Mouse (Mus musculus): ENCODE results near the gene Cnp. TPM values are rescaled to one million over a fixed set of nuclear protein-coding genes. Genes with fewer than 3 reads are reported as not detected.

Cnp gene
- polyA plus RNA-seq, 1 experiment from 2014 or later, result 26.5 TPM

DNA sequence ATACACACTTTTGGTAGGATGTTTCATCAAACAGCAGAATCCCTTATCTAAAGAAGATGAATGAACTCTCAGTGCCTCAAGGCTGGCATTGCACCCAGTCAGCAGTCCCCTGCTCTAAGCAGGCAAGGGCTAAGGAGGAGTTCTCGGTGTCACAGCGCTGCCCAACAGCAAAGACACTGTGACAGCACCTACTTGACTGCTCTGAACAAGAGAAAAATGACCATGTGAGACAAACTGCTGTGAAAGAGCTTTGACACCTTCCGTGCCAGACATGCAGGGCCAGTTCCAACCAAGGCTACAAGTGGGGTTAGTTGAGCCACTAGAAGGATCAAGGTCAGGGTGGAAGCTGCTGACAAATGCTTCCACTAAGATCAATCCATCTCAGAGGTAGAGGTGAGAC lies 10.4 kb downstream of the Cnp start:
- 91% methylated on average over 3 of the region's 3 CpGs for WGBS (ENCODE audit: missing documents)
- H3K4me3 ChIP-seq (ENCODE audit: inconsistent target), result no peak overlapping the region
- H3K79me2 ChIP-seq (ENCODE audit: inconsistent target), result peaks cover 22% of the 10 kb centered on the region; the same call in 1 of the 2 replicates
- peaks cover 60% of the 10 kb centered on the region for H3K36me3 ChIP-seq (ENCODE audit: inconsistent target)
- H3K27ac ChIP-seq, result no peak overlapping the region

DNA sequence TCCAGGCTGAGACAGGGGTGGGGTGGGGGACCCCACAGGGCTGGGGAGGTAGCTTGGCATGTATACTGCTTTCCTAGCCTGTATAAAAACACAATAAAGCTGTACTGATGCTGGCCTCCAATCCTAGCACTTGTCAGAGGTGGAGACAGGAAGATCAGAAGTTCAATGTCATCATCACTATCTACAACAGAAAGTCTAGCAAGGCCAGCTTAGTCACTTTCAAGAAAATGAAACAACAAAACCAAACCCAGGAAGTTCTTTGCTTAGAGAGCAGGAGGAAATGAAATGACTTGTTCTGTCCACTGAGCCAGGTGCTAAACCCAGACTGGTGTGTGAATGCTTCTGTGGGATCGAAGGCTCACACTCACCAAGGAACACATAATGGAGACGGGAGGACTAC lies 13.8 kb downstream of the Cnp start:
- H3K79me2 ChIP-seq (ENCODE audit: inconsistent target), result peaks cover 11% of the 10 kb centered on the region; the same call in 1 of the 2 replicates
- WGBS (ENCODE audit: missing documents), result 91% methylated on average over 2 of the region's 2 CpGs
- H3K27ac ChIP-seq, result peak overlapping the region; percentile 32; the same call in 1 of the 2 replicates
- no peak overlapping the region for H3K4me3 ChIP-seq (ENCODE audit: inconsistent target)
- H3K36me3 ChIP-seq (ENCODE audit: inconsistent target), result peaks cover 74% of the 10 kb centered on the region

GRCm38 (mm10) chr11:100592346-100593046 lies 17.8 kb downstream of the Cnp start:
- Histone ChIP-seq H3K4me3 (ENCODE audit: inconsistent target) (no peak overlapping the region), H3K27ac (no peak overlapping the region), H3K79me2 (ENCODE audit: inconsistent target) (peaks cover 32% of the 10 kb centered on the region; the same call in 1 of the 2 replicates), H3K36me3 (ENCODE audit: inconsistent target) (peaks cover 85% of the 10 kb centered on the region)
- 95% methylated on average over 11 of the region's 11 CpGs for WGBS (ENCODE audit: missing documents)

- H3K36me3 ChIP-seq (ENCODE audit: inconsistent target), result peaks cover 97% of the 10 kb centered on the region
- WGBS (ENCODE audit: missing documents), result 98% methylated on average over 7 of the region's 7 CpGs
Measured at GRCm38 (mm10) chr11:100594608-100595007, 19.9 kb downstream of the Cnp start.

DNA sequence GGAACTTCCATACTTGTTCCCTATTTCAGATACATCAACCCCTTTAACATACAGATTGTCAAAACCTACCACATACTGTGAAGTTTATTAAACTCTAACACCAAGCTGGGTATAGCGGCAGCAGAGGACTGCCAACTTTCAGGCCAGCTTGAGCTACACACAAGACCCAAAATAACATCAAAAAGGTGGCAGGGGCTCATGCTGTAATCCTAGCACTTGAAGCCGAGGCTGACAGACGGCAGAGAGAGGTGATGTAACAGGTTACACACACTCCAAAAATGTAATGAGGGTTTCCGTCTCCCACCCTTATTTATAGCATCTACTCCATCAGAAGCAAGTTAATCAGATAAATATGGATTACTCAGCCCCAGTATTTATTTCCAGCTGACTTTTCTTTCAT lies 20.8 kb downstream of the Cnp start:
- 91% methylated on average over 4 of the region's 4 CpGs for WGBS (ENCODE audit: missing documents)
- H3K36me3 ChIP-seq (ENCODE audit: inconsistent target), result peaks cover 99% of the 10 kb centered on the region
- no peak overlapping the region for H3K4me3 ChIP-seq (ENCODE audit: inconsistent target)
- no peak overlapping the region for H3K27ac ChIP-seq
- H3K79me2 ChIP-seq (ENCODE audit: inconsistent target), result peaks cover 57% of the 10 kb centered on the region; the same call in 1 of the 2 replicates

More at GRCm38 (mm10) chr11:100594608-100595007, 19.9 kb downstream of the Cnp start:
- Histone ChIP-seq H3K27ac (no peak overlapping the region), H3K4me3 (ENCODE audit: inconsistent target) (no peak overlapping the region), H3K79me2 (ENCODE audit: inconsistent target) (peaks cover 47% of the 10 kb centered on the region; the same call in 1 of the 2 replicates)

- Histone ChIP-seq H3K36me3 (ENCODE audit: inconsistent target) (peaks cover 88% of the 10 kb centered on the region), H3K4me3 (ENCODE audit: inconsistent target) (no peak overlapping the region), H3K27ac (no peak overlapping the region), H3K79me2 (ENCODE audit: inconsistent target) (peaks cover 82% of the 10 kb centered on the region)
- 97% methylated on average over 4 of the region's 4 CpGs for WGBS (ENCODE audit: missing documents)
Measured at GRCm38 (mm10) chr11:100598074-100598473, 23.4 kb downstream of the Cnp start.

GRCm38 (mm10) chr11:100601372-100601771 lies 26.7 kb downstream of the Cnp start:
- Histone ChIP-seq H3K36me3 (ENCODE audit: inconsistent target) (peaks cover 56% of the 10 kb centered on the region), H3K4me3 (ENCODE audit: inconsistent target) (no peak overlapping the region), H3K27ac (no peak overlapping the region), H3K79me2 (ENCODE audit: inconsistent target) (peaks cover 96% of the 10 kb centered on the region)
- WGBS (ENCODE audit: missing documents), result 89% methylated on average over 3 of the region's 3 CpGs

DNA sequence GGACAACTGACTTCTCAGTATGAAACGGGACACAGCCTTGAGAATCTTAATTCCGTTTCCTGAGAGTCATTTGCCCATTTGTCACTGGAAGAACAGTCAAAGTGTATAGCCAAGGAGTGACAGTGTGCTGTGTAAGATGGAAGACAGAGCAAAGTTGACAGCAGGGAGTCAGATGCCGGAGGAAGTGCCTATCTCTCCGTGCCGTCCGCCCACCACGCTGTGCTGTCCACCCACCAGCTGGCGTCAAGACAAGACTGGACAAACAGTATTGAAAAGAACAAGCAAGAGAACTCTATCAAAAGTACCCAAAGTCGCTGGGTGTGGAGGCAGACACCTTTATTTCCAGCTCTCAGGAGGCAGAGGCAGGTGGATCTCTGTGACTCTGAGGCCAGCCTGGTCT lies 28.5 kb downstream of the Cnp start:
- WGBS (ENCODE audit: missing documents), result 97% methylated on average over 8 of the region's 9 CpGs

GRCm38 (mm10) chr11:100603813-100604212 lies 29.1 kb downstream of the Cnp start:
- H3K36me3 ChIP-seq (ENCODE audit: inconsistent target), result peaks cover 32% of the 10 kb centered on the region
- no peak overlapping the region for H3K4me3 ChIP-seq (ENCODE audit: inconsistent target)
- H3K27ac ChIP-seq, result no peak overlapping the region
- 88% methylated on average over 8 of the region's 8 CpGs for WGBS (ENCODE audit: missing documents)
- peaks cover 100% of the 10 kb centered on the region for H3K79me2 ChIP-seq (ENCODE audit: inconsistent target)

More for the DNA sequence above, 28.5 kb downstream of the Cnp start:
- peaks cover 96% of the 10 kb centered on the region for H3K79me2 ChIP-seq (ENCODE audit: inconsistent target)
- H3K36me3 ChIP-seq (ENCODE audit: inconsistent target), result peaks cover 38% of the 10 kb centered on the region
- no peak overlapping the region for H3K27ac ChIP-seq
- H3K4me3 ChIP-seq (ENCODE audit: inconsistent target), result no peak overlapping the region

DNA sequence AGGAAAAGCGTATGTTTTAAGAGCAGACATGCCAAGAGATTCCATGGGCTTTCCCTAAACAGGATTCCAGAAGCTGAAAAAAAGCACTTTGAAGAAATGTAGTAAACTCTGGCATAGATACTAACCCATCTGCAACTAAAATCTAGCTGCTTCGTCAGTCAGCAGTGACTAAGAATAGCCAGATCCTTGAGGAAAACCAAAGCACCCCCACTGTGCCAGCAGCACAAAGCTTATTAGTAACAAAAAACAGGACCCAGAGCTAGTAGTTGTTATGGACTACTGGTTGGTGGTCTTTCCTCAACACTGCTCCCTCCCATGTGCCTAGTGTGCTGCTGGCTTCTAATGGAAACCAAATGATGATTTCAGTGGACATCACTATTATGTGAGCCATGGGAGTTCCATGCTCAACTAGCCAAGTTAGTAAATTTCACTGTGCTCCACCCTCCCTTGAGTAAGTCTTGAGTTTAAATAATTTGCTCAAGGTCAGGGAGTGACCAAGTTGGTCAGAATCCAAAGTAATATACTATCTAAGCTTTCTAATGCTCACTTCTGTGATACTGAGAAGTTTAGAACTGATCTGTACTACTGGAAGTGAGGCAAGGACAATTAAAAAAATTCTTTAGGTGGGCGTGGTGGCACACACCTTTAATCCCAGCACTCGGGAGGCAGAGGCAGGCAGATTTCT lies 29.8 kb downstream of the Cnp start:
- 98% methylated on average over 4 of the region's 4 CpGs for WGBS (ENCODE audit: missing documents)
- Histone ChIP-seq H3K4me3 (ENCODE audit: inconsistent target) (no peak overlapping the region), H3K79me2 (ENCODE audit: inconsistent target) (peaks cover 100% of the 10 kb centered on the region), H3K27ac (no peak overlapping the region), H3K36me3 (ENCODE audit: inconsistent target) (peaks cover 25% of the 10 kb centered on the region)

DNA sequence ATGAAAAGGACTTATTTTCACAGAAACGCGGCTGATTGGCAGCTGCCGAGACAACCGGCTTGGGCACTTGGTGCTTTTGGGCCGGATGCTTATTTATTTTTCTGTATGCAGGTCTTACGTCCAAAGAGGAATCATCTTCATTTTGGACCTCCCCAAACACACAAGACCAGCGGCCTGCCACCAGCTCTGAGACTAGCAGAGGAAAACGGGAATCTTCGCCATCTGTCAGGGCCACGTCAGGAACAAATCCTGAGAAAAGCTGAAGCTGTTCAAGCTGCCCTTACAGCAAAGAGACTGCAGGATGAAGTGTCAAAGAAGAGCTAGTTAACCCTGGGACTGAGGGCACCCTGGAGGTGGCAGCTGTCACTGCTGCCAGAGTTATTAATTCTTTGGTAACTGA lies 30.7 kb downstream of the Cnp start:
- peaks cover 15% of the 10 kb centered on the region for H3K36me3 ChIP-seq (ENCODE audit: inconsistent target)
- peaks cover 100% of the 10 kb centered on the region for H3K79me2 ChIP-seq (ENCODE audit: inconsistent target)
- H3K27ac ChIP-seq, result no peak overlapping the region
- WGBS (ENCODE audit: missing documents), result 88% methylated on average over 9 of the region's 10 CpGs
- H3K4me3 ChIP-seq (ENCODE audit: inconsistent target), result no peak overlapping the region

DNA sequence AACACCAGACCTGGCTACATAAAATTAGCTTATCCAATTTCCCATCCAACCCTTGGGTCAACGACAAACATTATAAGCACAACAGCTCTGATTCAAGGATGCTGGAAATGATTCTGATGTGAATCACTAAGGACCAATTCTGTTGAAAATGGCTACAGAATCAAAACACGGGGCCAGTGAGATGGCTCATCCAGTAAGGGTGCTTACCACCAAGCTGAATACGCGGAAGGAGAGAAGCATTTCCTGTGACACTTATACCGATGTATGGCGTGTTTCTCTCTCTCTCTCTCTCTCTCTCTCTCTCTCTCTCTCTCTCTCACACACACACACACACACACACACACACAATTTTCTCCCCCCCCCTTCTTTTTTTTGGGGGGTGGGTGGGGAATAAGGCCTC lies 32.4 kb downstream of the Cnp start:
- Histone ChIP-seq H3K4me3 (ENCODE audit: inconsistent target) (no peak overlapping the region), H3K27ac (no peak overlapping the region), H3K36me3 (ENCODE audit: inconsistent target) (no peaks in the 10 kb centered on the region; the same call in 1 of the 2 replicates), H3K79me2 (ENCODE audit: inconsistent target) (peaks cover 100% of the 10 kb centered on the region)
- 90% methylated on average over 6 of the region's 6 CpGs for WGBS (ENCODE audit: missing documents)

DNA sequence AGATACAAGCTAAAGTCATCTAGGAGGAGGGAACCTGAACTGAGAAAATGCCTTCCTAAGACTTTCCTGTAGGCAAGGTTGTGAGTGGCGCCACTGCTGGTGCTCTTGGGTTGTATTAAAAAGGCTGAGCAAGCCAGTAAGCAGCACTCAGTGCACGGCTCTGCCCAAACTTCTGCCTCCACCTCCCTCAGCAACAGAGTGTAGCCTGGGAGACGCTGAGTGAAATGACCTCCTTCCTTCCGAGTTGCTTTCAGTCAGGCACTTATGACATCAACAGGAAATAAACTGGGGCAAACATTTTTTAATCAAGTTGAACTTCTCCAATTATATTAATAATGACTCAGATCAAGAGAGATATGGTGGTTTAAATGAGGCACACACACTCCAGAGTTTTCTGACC lies 34.1 kb downstream of the Cnp start:
- WGBS (ENCODE audit: missing documents), result 13% methylated on average over 4 of the region's 4 CpGs
- H3K36me3 ChIP-seq (ENCODE audit: inconsistent target), result no peaks in the 10 kb centered on the region; the same call in 1 of the 2 replicates

DNA sequence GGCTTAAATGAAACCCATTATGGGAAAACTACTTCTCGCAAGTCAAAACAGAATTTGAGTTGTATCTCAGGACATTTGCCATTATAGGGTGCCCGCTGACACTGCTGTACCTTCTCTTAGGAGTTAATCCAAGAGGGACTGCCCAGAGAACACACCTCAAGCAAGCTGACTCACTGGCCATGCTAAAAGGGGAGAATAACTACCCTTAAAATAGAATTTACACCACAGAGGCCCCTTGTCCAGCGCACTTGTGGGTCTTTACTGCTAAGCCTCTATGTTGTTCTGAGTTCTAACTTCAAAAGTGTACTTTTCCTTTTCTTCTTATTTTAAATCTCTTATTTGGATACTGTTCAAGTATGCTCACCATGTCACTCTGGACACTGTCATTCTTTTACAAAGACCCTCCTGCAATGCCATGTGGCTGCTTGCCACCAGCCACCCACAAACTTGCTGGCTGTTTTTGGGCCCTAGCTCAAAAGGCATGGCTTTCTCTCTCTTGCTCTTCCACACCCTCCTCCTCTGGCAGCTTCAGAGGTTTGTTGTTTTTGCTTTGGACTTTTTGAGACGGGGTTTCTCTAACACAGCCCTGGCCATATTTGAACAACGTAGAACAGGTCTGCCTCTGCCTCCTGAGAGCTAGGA lies 34.8 kb downstream of the Cnp start:
- Histone ChIP-seq H3K79me2 (ENCODE audit: inconsistent target) (peaks cover 100% of the 10 kb centered on the region), H3K36me3 (ENCODE audit: inconsistent target) (no peaks in the 10 kb centered on the region; the same call in 1 of the 2 replicates), H3K4me3 (ENCODE audit: inconsistent target) (no peak overlapping the region), H3K27ac (peak overlapping the region; percentile 64)
- 96% methylated on average over 5 of the region's 5 CpGs for WGBS (ENCODE audit: missing documents)

More for the DNA sequence above, 34.1 kb downstream of the Cnp start:
- Histone ChIP-seq H3K27ac (peak overlapping the region; percentile 64), H3K79me2 (ENCODE audit: inconsistent target) (peaks cover 100% of the 10 kb centered on the region), H3K4me3 (ENCODE audit: inconsistent target) (no peak overlapping the region)
